8 mouse cellular contexts compared by ENCODE assay signal in the genomic region with DNA sequence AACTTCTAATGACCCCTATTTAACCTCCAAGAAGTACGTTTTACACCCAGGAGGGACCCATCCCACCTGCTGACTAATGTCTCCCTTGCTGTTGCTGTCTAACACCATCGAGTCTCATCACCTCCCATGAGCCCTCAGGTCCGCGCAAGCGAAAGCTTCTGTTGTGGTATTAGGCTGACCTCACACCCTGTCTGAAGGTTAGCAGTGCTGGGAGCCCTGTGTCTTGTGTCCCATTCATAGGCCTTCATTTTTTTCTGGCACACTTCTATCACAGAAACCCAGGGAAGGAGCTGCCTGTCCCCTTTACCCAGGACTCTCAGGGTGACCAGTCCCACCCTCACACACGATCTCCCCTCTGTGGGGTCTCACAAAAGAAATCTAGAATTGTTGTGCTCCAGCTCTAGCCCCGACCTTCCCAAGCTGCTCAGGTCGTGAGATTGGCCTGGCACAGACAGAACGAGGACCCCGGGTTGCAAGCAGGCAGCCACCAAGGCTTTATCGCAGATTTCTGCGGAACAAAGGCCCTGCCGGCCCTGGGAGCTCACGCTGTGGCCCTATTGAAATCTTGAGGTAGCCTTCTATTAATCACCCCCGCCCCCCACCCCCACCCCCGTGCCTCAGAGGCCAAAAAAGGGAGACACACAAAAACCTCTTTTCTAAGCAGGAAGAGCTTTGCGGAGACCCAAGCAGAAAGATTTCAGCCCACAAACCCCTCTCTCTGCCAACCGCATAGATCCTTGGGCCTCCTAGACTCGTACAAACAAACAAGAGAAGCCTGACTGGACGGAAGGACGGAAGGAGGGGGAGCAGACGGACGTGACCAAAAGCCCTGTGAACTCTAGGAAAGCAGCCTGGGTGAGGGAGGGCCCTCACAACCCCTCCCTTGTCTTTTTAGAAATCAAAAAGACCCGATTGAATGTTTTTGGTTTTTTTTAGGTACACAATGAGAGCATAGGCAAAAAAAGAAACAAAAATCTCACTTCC. TPM values are rescaled to one million over a fixed set of nuclear protein-coding genes. Genes with fewer than 3 reads are reported as not detected.
A peak's percentile ranks its signal among the peaks of the same experiment; 100 is the strongest.
DNase-seq lines count a peak whose midpoint lies in the region; ATAC-seq and TF ChIP-seq lines count a peak whose summit lies in the region.

No protein-coding gene starts in this region.

- no peak for ATAC-seq in megakaryocyte, adult 5-6 weeks (ENCODE audit: poor library complexity, severe bottlenecking)
- ATAC-seq in forebrain, postnatal 0 days = peak; percentile 10; the same call in 1 of the 2 replicates
- ATAC-seq in liver, embryonic 12.5 days = no peak
- 0 out of 2 replicates have a peak, but pooled peaks have one; percentile 17 for ATAC-seq in neural tube, embryonic 13.5 days (ENCODE audit: low read depth)

- peak; percentile 35 for DNase-seq in forebrain, postnatal 0 days
- DNase-seq in left cerebral cortex, postnatal 36 days (ENCODE audit: low spot score in 2 of 2) = no peak
- no peak for DNase-seq in spleen, postnatal 10 days (ENCODE audit: low spot score in 2 of 2)
- no peak for DNase-seq in adrenal gland, adult 18-20 months (ENCODE audit: low spot score in 2 of 2)

- no peak for TF ChIP-seq CTCF in forebrain, postnatal 0 days (IDR thresholded peaks at IDR 0.05; ENCODE audit: low read depth)

- peak overlapping the region; percentile 67 for H3K27ac ChIP-seq in forebrain, postnatal 0 days (ENCODE audit: low read depth, low read length)
- peak overlapping the region; percentile 56 for H3K27ac ChIP-seq in liver, embryonic 12.5 days
- H3K27ac ChIP-seq in neural tube, embryonic 13.5 days (replicated peaks) = peak overlapping the region; percentile 91

- H3K4me1 ChIP-seq in megakaryocyte, embryonic 14.5 days = peaks cover 63% of the 10 kb centered on the region
- peaks cover 4% of the 10 kb centered on the region for H3K4me1 ChIP-seq in forebrain, postnatal 0 days (ENCODE audit: insufficient read depth)
- H3K4me1 ChIP-seq in liver, embryonic 12.5 days = peaks cover 32% of the 10 kb centered on the region
- H3K4me1 ChIP-seq in neural tube, embryonic 13.5 days (replicated peaks) = peaks cover 46% of the 10 kb centered on the region

- H3K9me3 ChIP-seq in megakaryocyte, embryonic 14.5 days = peaks cover 14% of the 10 kb centered on the region
- H3K9me3 ChIP-seq in forebrain, postnatal 0 days (ENCODE audit: low read length) = no peaks in the 10 kb centered on the region
- H3K9me3 ChIP-seq in liver, embryonic 12.5 days (replicated peaks) = no peaks in the 10 kb centered on the region
- H3K9me3 ChIP-seq in neural tube, embryonic 13.5 days = no peaks in the 10 kb centered on the region

- WGBS in forebrain, postnatal 0 days = 6% methylated on average over 24 of the region's 24 CpGs
- WGBS in liver, embryonic 12.5 days (ENCODE audit: insufficient replicate concordance) = 16% methylated on average over 24 of the region's 24 CpGs
- whole genome bisulfite sequencing in neural tube, embryonic 13.5 days = 2% methylated on average over 24 of the region's 24 CpGs

- peak overlapping the region; percentile 83 for H3K4me3 ChIP-seq in megakaryocyte, embryonic 14.5 days (replicated peaks)
- no peak overlapping the region for H3K4me3 ChIP-seq in forebrain, postnatal 0 days (ENCODE audit: low read depth, low read length)
- 0 out of 2 replicates have a peak overlapping the region, but pooled peaks have one; percentile 2 for H3K4me3 ChIP-seq in liver, embryonic 12.5 days
- H3K4me3 ChIP-seq in neural tube, embryonic 13.5 days = no peak overlapping the region

- H3K27me3 ChIP-seq in megakaryocyte, embryonic 14.5 days (replicated peaks) = no peaks in the 10 kb centered on the region
- H3K27me3 ChIP-seq in forebrain, postnatal 0 days (ENCODE audit: insufficient read depth, low read length) = no peaks in the 10 kb centered on the region
- no peaks in the 10 kb centered on the region for H3K27me3 ChIP-seq in liver, embryonic 12.5 days (replicated peaks)
- no peaks in the 10 kb centered on the region for H3K27me3 ChIP-seq in neural tube, embryonic 13.5 days

- intact Hi-C loops in left cerebral cortex, postnatal 36 days (cut with DNase I) = no loop called here

- H3K9ac ChIP-seq in forebrain, postnatal 0 days = peak overlapping the region; percentile 35; the same call in 1 of the 2 replicates
- peak overlapping the region; percentile 12; the same call in 1 of the 2 replicates for H3K9ac ChIP-seq in liver, embryonic 12.5 days
- H3K9ac ChIP-seq in neural tube, embryonic 13.5 days = peak overlapping the region; percentile 62

- H3K4me2 ChIP-seq in forebrain, postnatal 0 days (ENCODE audit: low read depth) = no peak overlapping the region
- peak overlapping the region; percentile 51 for H3K4me2 ChIP-seq in liver, embryonic 12.5 days
- H3K4me2 ChIP-seq in neural tube, embryonic 13.5 days = peak overlapping the region; percentile 11

- H3K36me3 ChIP-seq in megakaryocyte, embryonic 14.5 days (replicated peaks; ENCODE audit: low read length) = peaks cover 21% of the 10 kb centered on the region
- no peaks in the 10 kb centered on the region for H3K36me3 ChIP-seq in forebrain, postnatal 0 days (ENCODE audit: insufficient read depth)
- H3K36me3 ChIP-seq in liver, embryonic 12.5 days = 0 out of 2 replicates have a peak, but pooled peaks cover 6% of the 10 kb centered on the region
- H3K36me3 ChIP-seq in neural tube, embryonic 13.5 days = no peaks in the 10 kb centered on the region; the same call in 1 of the 2 replicates

RNA-seq across cellular contexts. Expression of a gene that starts 29.8 kb away (rescaled TPM):
- 13.3 and 39.1 TPM in 2 replicates for polyA plus RNA-seq in megakaryocyte, embryonic 14.5 days (2012; ENCODE audit: insufficient read depth, low replicate concordance)
- total RNA-seq in megakaryocyte, adult 5-6 weeks (2015) = 21.2 and 21.4 TPM in 2 replicates
- 14.5 and 19.0 TPM in 2 replicates for total RNA-seq in megakaryocyte, adult 5-6 weeks (2017)
- 13.8 and 19.0 TPM in 2 replicates for total RNA-seq in forebrain, postnatal 0 days (2014; rRNA removed)
- 3.2 and 5.0 TPM in 2 replicates for polyA plus RNA-seq in forebrain, postnatal 0 days (2015; fragmentation: Nextera tagmentation; extraction: Ambion mirVana)
- polyA plus RNA-seq in liver, embryonic 12.5 days (2016; fragmentation: Nextera tagmentation; extraction: Ambion mirVana) = 3.1 and 4.1 TPM in 2 replicates
- polyA plus RNA-seq in neural tube, embryonic 13.5 days (2015; fragmentation: Nextera tagmentation; extraction: Ambion mirVana) = 5.6 and 7.2 TPM in 2 replicates
- total RNA-seq in left cerebral cortex, postnatal 36 days (2021) = 10 to 100 TPM; 42.4 to 42.5 TPM
- 10 to 100 TPM; 17.9 to 22.1 TPM for total RNA-seq in adrenal gland, adult 18-20 months (2021)

Comparison
In these comparisons a context has a peak if more than half of its experiments do, and no peak if none do; other contexts are left out.
1. H3K4me3 ChIP-seq: peak in megakaryocyte, embryonic 14.5 days (single experiment) and liver, embryonic 12.5 days (single experiment); none in forebrain, postnatal 0 days (single experiment) and neural tube, embryonic 13.5 days (single experiment).
2. ATAC-seq: peak in forebrain, postnatal 0 days (single experiment) and neural tube, embryonic 13.5 days (single experiment); none in megakaryocyte, adult 5-6 weeks (single experiment) and liver, embryonic 12.5 days (single experiment).
3. H3K9ac ChIP-seq: peak in every context shown above with its lines; median percentile 62 in neural tube, embryonic 13.5 days; 35 in forebrain, postnatal 0 days; 12 in liver, embryonic 12.5 days.
4. Peak in every context shown above with its lines, with median percentiles within 50 percentile points of each other: H3K27ac ChIP-seq.